Mouse (Mus musculus) megakaryocyte, adult 5-6 weeks (primary cell): ENCODE data around the gene Tomm34. TPM values are rescaled to one million over a fixed set of nuclear protein-coding genes. Genes with fewer than 3 reads are reported as not detected.
"Not testable (repeated sequence)": the region's sequence is repeated elsewhere in the genome, so short reads cannot be mapped to it uniquely, and the experiment has no call there.

Experiments
- ATAC-seq: 2 replicates; pipeline ENCODE4 v1.8.0; 2016; ENCODE audit warnings: mild to moderate bottlenecking, inconsistent platforms; ENCODE audit not compliant: poor library complexity, severe bottlenecking
- total RNA-seq, 2 experiments: library from RNA; stranded (forward) in 1 of 2; stranded (reverse) in 1 of 2; fragments of 153-499, 151-499 nt in 1 of 2; fragments of 221-1000, 200-1000 nt in 1 of 2; gene quantifications; 2 replicates each; pipeline versions ENCODE4 v1.2.3 to v1.2.4; 2015 to 2017

Tomm34 gene
- total RNA-seq, 2 experiments from 2014 or later = 45.3 to 48.3 TPM

GRCm38 (mm10) chr2:164077875-164078274, 6.9 kb upstream of the Tomm34 start:
- ATAC-seq = no peak

GRCm38 (mm10) chr2:164076874-164077425, 6.0 kb upstream of the Tomm34 start:
- ATAC-seq = no peak

GRCm38 (mm10) chr2:164075088-164075487, 4.1 kb upstream of the Tomm34 start:
- peak; percentile 31 for ATAC-seq

GRCm38 (mm10) chr2:164073918-164074578, 3.1 kb upstream of the Tomm34 start:
- peak; percentile 74 for ATAC-seq

- no peak for ATAC-seq
Observed at GRCm38 (mm10) chr2:164073120-164073519, 2.2 kb upstream of the Tomm34 start.

- no peak for ATAC-seq
Observed at GRCm38 (mm10) chr2:164072109-164072508, 1.1 kb upstream of the Tomm34 start.

GRCm38 (mm10) chr2:164071437-164071820, 460 bp upstream of the Tomm34 start:
- ATAC-seq = not testable (repeated sequence)

- ATAC-seq = peak; percentile 3; the same call in 1 of the 2 replicates
Observed at GRCm38 (mm10) chr2:164070142-164070764, 716 bp downstream of the Tomm34 start, which contains the start of gene Stk4. Stk4 (plus strand) TSS chr2:164070322.

GRCm38 (mm10) chr2:164059634-164060235, 11.2 kb downstream of the Tomm34 start:
- no peak for ATAC-seq

GRCm38 (mm10) chr2:164054671-164055070, 16.3 kb downstream of the Tomm34 start:
- no peak for ATAC-seq

GRCm38 (mm10) chr2:164053767-164054166, 17.2 kb downstream of the Tomm34 start:
- no peak for ATAC-seq

- peak; percentile 95 for ATAC-seq
Observed at GRCm38 (mm10) chr2:164047197-164047690, 23.7 kb downstream of the Tomm34 start.

GRCm38 (mm10) chr2:164041523-164041922, 29.4 kb downstream of the Tomm34 start:
- no peak for ATAC-seq

GRCm38 (mm10) chr2:164040949-164041348, 30.0 kb downstream of the Tomm34 start:
- ATAC-seq = peak; percentile 92

GRCm38 (mm10) chr2:164038407-164039028, 32.5 kb downstream of the Tomm34 start:
- ATAC-seq = no peak

- ATAC-seq = peak; percentile 36
Observed at GRCm38 (mm10) chr2:164036520-164037019, 34.4 kb downstream of the Tomm34 start.

- no peak for ATAC-seq
Observed at GRCm38 (mm10) chr2:164032973-164033372, 38.0 kb downstream of the Tomm34 start.

- peak; percentile 83 for ATAC-seq
Observed at GRCm38 (mm10) chr2:164031147-164031546, 39.8 kb downstream of the Tomm34 start.

GRCm38 (mm10) chr2:164025150-164025549, 45.8 kb downstream of the Tomm34 start, which contains the start of gene Pabpc1l:
Pabpc1l (plus strand) TSS chr2:164025450.
- ATAC-seq = no peak

GRCm38 (mm10) chr2:164022104-164022503, 48.9 kb downstream of the Tomm34 start:
- no peak for ATAC-seq

- no peak for ATAC-seq
Observed at GRCm38 (mm10) chr2:164019943-164020342, 51.0 kb downstream of the Tomm34 start.
